Mouse (Mus musculus) central nervous system, embryonic 18 days (tissue): ENCODE measurements around the gene Vmn2r63. TPM values are rescaled to one million over a fixed set of nuclear protein-coding genes. Genes with fewer than 3 reads are reported as not detected.

ENCODE experiments used
- polyA plus RNA-seq: library from polyadenylated mRNA; depleted of rRNA; stranded (reverse); fragments of >200 nt; gene quantifications from 2 replicates; pipeline ENCODE4 v1.2.3, GENCODE M21; 2012; rRNA removed

Gene Vmn2r63
- polyA plus RNA-seq: not detected in 2 replicates

GRCm38 (mm10) chr7:42933722-42934121, at the start of gene Vmn2r63:
TSS of gene Vmn2r63 (minus strand) at chr7:42933822.

GRCm38 (mm10) chr7:42866801-42867458, 66.7 kb downstream of the Vmn2r63 start, which contains the start of gene Gm2381:
TSS of gene Gm2381 (minus strand) at chr7:42867234.

Other genes starting within 250 kb of the Vmn2r63 start
- gene Zfp975, start 241.1 kb downstream of the Vmn2r63 start, polyA plus RNA-seq: 3.7 and 4.3 TPM in 2 replicates
- gene Gm17067, start 206.8 kb downstream of the Vmn2r63 start, polyA plus RNA-seq: not detected in 2 replicates
- gene Vmn2r62, start 140.3 kb downstream of the Vmn2r63 start, polyA plus RNA-seq: not detected in 2 replicates
- gene Gm2381, start 66.6 kb downstream of the Vmn2r63 start, polyA plus RNA-seq: not detected in 2 replicates
- not detected in 2 replicates for gene Gm9268, start 84.9 kb upstream of the Vmn2r63 start, polyA plus RNA-seq
- not detected in 2 replicates for gene Zfp936, start 180.4 kb upstream of the Vmn2r63 start, polyA plus RNA-seq